In the genomic region with DNA sequence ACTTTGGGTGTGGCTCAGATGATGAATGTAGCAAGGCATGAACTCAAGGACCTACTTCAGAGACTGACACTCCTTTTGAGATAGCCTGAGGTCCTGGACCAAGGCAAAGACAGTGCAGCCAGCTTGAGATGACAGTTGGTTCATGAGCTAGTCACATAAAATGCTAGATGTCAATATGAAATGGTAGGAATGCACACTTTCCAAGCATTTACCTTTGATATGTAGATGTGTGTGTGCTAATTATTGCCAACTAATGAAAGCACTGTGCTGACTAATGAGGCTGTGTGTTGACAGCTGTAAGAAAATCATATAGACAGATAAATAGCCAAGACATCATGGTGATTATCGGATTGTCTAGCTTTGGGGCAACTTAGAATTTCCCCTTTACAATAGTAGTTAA, we compare ENCODE assay signal across 28 mouse cellular contexts. TPM values are rescaled to one million over a fixed set of nuclear protein-coding genes. Genes with fewer than 3 reads are reported as not detected.
"Had no signal": no experiment of that assay in that cellular context is flagged by ENCODE, and none has a peak within 500 bp of the region (broad histone marks: within the 10 kb centered on the region; RNA-seq: fewer than 3 reads in every experiment).

No protein-coding gene starts in this region.

- H3K4me3 ChIP-seq: gastrocnemius, adult 2 months; heart, embryonic 10.5 days; heart, embryonic 12.5 days; hindbrain, embryonic 10.5 days; hindbrain, embryonic 12.5 days; intestine, embryonic 15.5 days; layer of hippocampus, adult 2 months; left cerebral cortex, adult 2 months; limb, embryonic 10.5 days; limb, embryonic 12.5 days; liver, embryonic 12.5 days had no signal

- H3K27me3 ChIP-seq: heart, embryonic 12.5 days; hindbrain, embryonic 12.5 days; intestine, embryonic 15.5 days; limb, embryonic 12.5 days; liver, embryonic 12.5 days had no signal

- H3K9ac ChIP-seq: heart, embryonic 12.5 days; hindbrain, embryonic 12.5 days; hindbrain, embryonic 14.5 days; intestine, embryonic 15.5 days; limb, embryonic 12.5 days; liver, embryonic 12.5 days; liver, embryonic 14.5 days had no signal

- H3K4me2 ChIP-seq: heart, embryonic 12.5 days; hindbrain, embryonic 12.5 days; hindbrain, embryonic 14.5 days; intestine, embryonic 15.5 days; limb, embryonic 12.5 days; liver, embryonic 12.5 days had no signal

- H3K36me3 ChIP-seq: heart, embryonic 10.5 days; heart, embryonic 12.5 days; hindbrain, embryonic 10.5 days; hindbrain, embryonic 12.5 days; intestine, embryonic 15.5 days; limb, embryonic 10.5 days; limb, embryonic 12.5 days; liver, embryonic 12.5 days had no signal

- H3K27ac ChIP-seq: gastrocnemius, adult 2 months; heart, embryonic 10.5 days; hindbrain, embryonic 10.5 days; hindbrain, embryonic 12.5 days; hindbrain, embryonic 14.5 days; intestine, embryonic 15.5 days; layer of hippocampus, adult 2 months; left cerebral cortex, adult 2 months; limb, embryonic 10.5 days; limb, embryonic 12.5 days; liver, embryonic 12.5 days; liver, embryonic 14.5 days had no signal

- H3K9me3 ChIP-seq: heart, embryonic 10.5 days; heart, embryonic 12.5 days; hindbrain, embryonic 10.5 days; hindbrain, embryonic 12.5 days; intestine, embryonic 15.5 days; limb, embryonic 10.5 days; limb, embryonic 12.5 days; liver, embryonic 12.5 days had no signal

- H3K4me1 ChIP-seq: heart, embryonic 10.5 days; heart, embryonic 12.5 days; hindbrain, embryonic 10.5 days; hindbrain, embryonic 12.5 days; intestine, embryonic 15.5 days; limb, embryonic 10.5 days; limb, embryonic 12.5 days had no signal

- ATAC-seq: hindbrain, embryonic 16.5 days; inflammation-experienced regulatory T-cells, adult 6 months; intestine, embryonic 15.5 days; intestine, postnatal 0 days; liver, embryonic 12.5 days had no signal

- DNase-seq: gastrocnemius, adult 2 months; gastrocnemius, postnatal 10 days; gastrocnemius, postnatal 25 days; heart, adult 18-20 months; heart, postnatal 10 days; heart, postnatal 4 days; kidney, adult 18-20 months; kidney, adult 8-10 months; kidney, postnatal 10 days; kidney, postnatal 25 days; kidney, postnatal 4 days; liver had no signal

RNA-seq across cellular contexts. Expression of a gene that starts 0.9 kb away (rescaled TPM):
- total RNA-seq: granulocyte monocyte progenitor cell, adult 5-6 weeks had no signal
- polyA plus RNA-seq: inflammation-experienced regulatory T-cells, adult 6 months; limb, embryonic 10.5 days had no signal
